Mouse (Mus musculus) ES-Bruce4 (cell line): ENCODE measurements around the gene Mbtps1.

Experiments used
- CTCF ChIP-seq: IDR thresholded peaks from one replicate; pipeline ENCODE4 v1.8.1; 2011; ENCODE audit warnings: low read depth, low read length
- POLR2A ChIP-seq: IDR thresholded peaks from one replicate; pipeline ENCODE4 v1.8.1; 2011; ENCODE audit warnings: low read length; ENCODE audit not compliant: insufficient read depth

DNA sequence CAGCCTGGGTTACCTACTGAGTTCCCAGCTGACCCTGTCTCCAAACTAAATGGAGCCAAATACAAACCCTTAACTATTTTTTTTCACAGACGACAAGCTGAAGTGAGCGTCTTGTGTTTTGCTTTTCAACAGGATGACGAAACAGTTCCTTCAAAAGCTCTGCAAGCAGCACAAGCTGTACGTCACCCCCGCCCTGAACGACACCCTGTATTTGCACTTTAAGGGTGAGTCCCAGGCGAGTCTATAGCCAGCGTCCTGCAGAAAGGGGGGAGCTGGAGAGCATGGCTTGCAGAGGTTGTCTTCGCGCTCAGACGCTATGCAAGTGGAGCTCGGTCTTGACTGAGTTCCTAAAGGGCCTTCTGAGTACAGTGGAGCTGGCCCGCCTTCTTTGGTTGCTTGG is 20.6 kb upstream of the Mbtps1 start:
- TF ChIP-seq CTCF = no peak
- no peak for TF ChIP-seq POLR2A
